Mouse (Mus musculus) frontal cortex, adult 2 months (tissue): Measurements from ENCODE around the gene Lgals2. TPM values are rescaled to one million over a fixed set of nuclear protein-coding genes. Genes with fewer than 3 reads are reported as not detected.

Experiments used
- DNase-seq, 2 experiments: peaks; one replicate each; pipeline ENCODE4 v3.0.0; 2022; ENCODE audit warnings: low spot score in 1 of 2; ENCODE audit errors: extremely low spot score in 1 of 2
- polyA plus RNA-seq: library from polyadenylated mRNA; depleted of rRNA; stranded (reverse); fragments of >200 nt; gene quantifications from 2 replicates; pipeline ENCODE4 v1.2.3, GENCODE M21; 2012

Lgals2 gene
- polyA plus RNA-seq, 1 experiment = 0.74 TPM

DNA sequence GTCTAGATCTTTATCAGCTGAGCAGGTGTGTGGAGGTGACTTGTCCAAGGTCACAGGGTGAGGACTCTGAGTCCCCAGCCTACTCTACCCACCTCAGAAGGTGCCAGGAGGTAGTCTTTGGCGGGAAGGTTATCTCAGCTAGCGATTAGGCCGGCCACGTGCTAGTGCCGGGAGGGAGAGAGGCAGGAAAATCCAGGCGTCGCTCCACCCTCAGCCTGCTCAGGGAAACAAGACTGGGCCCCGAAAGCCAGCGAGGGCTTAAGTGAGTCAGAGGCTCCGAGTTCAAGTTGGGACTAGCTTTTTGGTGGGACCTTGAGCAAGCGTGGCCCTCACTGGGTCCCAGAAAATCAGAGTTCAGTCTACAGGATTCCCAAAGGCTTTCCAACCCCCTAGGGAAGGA, 10.0 kb downstream of the Lgals2 start:
- no peak for DNase-seq

DNA sequence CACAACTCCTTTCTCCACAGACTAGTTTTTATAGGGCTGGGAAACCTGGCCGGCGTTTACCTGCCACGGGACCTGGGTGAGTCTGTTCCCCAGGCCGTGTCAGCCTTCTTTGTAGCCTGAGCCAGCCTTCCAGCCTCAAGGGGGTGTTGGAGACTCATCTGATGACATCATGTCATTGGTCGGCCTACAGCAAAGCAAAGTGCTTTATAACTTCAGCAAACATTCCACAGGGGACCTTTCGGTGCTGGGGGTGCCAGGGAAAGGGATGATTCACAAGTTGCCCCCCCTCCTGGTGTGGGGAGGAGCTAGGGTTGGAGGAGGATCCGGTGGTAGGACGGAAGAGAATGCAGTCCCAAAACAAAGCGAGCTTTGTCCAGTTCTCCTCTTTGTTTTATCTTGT, 10.5 kb downstream of the Lgals2 start:
- DNase-seq = no peak

DNA sequence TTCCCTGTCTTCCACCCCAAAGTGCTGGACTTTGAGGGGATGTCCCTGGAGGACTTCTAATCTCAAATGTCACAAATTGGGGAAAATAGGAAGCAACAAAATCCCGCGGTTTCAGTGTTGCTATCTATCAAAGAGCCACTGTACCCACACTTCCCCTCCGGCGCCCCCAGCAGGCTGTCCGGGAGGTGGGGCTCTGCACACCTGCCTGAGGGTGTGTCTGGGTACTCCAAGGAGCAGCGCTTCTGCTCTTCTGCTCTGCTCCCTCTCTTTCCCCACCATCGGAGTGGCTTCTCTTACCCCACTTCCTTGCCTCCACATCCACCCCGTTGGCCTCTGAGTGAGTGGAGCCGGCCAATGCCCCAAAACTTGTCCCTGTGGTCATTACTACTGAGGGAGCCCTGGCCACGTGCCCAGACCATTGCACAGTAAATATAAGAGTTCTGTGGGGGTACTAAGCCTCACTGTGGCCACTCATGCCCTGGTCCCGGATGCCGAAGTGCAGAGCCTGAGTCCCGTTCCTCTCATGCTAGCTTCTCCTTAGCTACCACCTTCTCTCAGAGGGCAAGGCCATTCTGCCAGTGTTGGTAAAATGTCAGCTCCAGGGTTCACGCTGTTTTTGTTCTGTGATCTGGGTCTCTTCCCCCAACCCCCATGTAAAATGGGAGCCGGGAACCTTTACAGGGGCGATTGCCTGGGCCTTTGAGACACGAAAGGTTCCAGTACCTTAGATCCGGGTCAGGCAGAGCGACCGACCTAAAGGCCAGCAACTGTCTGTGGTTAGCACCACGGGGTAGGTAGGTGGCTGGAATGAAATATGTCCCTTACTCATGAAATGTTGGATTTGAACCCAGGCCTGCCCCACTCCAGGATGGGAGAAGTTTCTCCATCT, 11.5 kb downstream of the Lgals2 start:
- no peak for DNase-seq

DNA sequence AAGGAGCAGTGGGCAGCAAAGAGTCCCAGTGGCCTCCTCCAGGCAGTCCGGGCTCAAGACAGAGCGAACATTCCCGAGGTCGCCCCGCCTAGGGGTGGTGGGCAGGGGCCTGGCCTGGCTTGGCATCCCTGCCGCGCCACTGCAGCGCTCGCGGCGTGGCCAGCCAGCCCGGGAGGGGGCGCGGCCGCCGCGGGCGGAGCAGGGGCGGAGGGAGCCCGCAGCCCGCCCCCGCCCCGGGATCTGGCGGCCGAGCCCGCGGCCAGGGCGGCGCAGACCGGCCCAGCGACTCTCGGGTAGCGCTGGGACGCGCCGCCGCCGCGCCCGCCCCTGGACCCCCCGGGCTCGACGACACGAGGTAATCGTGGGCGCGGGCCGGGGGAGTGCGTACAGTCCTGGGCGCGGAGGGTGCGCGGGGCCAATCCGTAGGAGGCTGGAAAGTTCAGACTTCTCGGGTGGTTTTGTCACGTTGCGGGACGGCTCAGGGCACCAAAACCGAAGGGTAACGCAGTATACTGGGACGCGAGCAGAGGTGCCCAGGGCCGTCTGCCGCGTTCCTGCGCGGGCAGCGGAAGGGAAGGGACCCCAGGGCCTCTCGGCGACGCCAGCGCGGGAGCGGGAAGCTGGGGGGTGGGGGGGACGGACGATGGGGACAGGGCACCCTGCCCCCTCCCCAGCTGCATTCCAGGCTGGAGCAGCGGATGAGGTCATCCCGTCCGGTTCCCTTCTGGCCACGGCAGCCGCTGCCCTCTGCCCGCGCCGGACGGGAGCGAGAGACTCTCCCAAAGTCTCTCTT, 12.8 kb downstream of the Lgals2 start, which contains the start of gene Cdc42ep1:
Gene Cdc42ep1 (plus strand): TSS at position 254 of the 793 bp plus-strand sequence.
- no peak for DNase-seq

DNA sequence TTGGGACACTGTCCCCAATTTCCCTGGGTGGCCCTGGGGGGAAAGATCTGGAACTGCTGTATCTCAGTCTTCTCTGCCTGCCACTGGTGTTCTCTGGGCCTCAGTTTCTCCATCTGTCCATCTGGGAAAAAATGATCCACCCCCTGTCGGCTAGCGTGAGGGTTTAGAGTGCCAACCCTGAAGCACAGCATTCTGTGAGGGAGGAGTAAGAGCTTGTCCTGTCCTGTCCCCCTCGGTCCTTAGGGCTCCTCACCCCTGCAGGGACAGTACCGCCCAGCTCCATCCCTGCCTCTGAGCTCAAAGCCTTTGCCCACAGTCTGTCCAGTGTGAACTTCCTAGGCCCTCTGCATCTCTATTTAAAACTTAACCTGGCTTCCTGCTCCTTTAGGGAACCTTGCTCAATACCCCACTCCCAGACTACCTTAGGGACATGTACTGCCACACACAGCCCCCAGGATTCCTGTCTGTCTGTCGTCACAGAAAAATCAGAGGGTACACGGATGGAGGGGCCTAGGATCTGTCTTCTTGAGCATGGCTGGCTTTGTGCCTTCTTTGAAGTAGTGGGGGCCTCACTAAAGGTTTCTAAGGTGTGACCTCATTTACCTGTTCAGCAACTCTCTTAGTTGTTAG, 14.1 kb downstream of the Lgals2 start:
- DNase-seq = no peak

DNA sequence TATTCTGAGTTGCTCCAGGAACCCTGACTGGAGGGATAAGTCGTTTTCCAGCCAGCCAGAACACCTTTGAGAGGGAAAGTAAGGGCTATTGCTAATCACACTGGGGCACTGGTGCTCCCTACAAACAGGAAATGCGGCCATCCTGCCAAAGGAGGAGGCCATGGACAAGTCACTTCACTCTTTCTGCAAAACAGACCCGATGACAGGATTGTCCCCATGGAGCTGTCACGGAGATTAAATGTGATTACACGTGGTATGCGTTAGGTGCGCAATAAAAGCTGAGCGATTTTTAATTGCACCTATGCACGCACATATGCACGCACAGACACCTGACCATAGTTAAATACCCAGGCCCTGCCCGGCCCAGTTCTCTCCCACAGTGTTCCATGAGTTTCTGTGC, 14.6 kb downstream of the Lgals2 start:
- DNase-seq = no peak

DNA sequence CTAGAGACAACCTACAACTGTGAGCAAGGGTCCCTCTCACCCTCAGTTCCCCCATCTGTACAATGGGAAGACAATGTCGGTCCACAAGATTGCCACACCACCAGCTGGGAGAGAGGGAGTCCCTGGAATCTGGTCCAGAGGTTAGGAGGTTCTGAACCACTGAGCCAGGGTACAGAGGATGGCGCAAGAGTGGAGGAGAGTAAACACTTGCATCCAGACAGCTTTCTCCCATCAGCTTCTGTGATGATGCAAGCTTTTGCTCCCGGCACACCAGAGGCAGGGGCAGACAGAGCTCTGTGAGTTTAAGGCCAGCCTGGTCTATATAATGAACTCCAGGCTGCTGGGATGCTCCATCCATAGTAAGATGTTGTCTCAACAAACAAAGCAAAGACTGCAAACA, 15.1 kb downstream of the Lgals2 start:
- DNase-seq = no peak

DNA sequence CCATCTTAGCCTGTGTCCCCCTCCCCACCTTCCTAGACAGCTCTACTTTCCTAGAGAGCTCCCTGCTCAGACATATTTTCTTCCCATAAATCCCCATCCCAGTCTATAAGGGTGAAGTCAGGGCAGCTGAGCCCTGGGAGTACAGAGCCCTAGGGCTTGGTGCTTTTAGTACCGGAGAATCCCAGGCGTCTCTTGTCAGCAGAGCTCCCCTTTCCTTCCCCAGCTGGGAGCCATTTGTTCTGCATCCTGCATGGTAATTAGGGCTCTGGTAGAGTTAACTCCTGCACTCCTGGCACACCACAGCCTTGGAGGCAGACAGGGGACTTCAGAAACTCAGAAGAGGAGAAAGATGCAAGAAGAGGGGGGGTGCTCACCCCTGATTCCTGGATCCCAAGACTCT, 15.6 kb downstream of the Lgals2 start:
- DNase-seq = no peak

DNA sequence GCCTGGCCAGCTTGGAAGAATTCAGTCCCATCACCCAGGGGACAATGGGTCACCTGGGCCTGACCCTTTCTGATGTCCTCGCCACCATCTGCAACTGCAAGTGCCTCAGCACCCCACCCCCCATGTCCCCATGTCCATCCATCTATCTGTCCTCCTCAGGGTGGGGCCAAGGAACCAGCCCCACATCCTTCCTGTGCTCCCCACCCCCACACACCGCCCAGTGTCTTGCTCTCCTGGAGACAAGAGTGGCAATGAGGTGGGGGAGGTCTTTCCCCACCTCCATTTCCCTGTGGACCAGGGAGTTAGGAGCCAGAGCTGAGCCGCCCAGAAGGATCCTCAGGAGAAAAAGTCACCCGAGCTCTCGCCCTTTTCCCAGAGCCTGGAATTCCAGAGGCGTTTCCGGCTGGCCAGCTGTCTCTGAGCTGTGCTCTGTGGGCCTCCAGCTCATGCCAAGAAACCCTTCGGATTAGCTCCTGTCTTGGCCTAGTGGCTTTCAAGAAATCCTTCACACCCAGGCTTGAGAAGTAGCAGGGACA, 19.2 kb downstream of the Lgals2 start:
- DNase-seq = no peak

DNA sequence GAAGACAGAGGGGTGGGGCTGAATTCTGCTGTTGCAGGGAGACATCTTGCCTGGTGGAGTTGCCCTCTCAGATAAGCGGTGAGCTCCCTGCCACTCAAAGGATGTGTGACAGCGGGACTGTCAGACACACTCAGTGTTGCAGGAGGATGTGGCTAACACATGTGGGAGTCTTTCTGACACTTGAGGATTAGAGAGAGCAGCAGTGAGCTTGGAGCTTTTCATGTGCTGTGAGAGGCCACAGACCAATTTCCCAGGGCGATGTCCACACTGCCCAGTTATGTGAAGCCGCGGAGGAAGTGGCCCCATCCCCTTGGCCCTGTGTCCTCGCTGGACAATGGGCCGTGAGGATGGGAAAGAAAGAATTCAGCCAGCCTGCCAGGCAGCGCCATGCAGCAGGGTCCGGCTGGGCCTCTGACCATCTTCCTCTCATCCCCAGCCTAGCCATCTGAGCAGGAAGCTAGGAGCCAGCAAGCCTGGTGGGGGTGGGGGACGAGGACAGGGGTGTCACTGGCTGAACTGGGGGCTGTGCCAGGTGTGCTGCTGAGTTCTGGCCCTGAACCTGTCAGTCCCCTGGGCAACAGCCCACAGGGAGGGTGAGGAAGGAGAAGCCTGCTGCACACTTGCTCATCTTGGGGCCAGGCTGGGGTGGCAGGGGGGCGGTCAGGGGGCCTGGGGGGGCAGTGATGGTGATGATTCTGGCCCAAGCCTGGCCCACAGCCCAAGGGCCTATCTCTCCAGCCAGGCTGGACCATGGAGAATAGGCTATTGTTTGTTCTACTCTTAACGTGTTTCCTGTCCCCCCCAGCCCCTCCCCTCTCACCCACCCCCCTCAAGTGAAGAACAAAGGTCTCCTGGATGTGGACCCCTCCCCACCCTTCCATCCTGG, 19.9 kb downstream of the Lgals2 start:
- no peak for DNase-seq

DNA sequence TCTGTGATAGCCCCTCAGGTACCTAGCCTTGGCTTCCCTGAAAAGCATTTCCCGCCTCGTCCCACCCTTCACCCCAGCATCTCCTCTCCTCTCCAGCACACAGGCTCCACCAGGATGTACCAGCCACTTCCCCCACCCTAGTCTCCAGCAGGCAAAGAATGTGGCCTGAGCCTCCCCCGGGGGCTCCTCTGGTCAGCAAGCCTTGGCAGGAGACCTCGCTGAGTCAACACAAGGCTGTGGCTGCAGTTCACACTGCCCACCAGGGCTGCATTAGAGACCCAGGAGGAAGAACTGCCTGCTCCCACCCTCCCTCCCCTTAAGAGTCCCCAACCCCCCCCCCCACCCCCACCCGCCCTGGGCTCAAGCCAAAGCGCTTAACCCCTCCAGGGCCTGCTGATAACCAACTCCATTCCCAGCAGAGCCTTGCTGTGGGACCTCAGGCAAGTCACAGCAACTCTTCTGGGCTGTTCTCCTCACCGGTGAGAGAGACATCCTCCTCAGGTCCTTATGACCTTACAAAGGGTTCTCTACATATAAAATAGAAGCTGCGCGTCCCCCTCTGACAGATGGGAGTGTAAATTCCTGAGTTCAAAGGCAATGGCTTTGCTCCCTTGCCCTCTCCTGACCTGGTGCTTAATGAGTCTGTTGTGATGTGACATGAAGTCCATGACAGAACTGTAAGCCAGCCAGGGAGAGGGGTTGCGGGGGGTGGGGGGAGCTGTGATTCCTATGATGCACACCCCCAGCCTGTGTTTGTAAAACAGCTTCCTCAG, 20.9 kb downstream of the Lgals2 start:
- DNase-seq = no peak

DNA sequence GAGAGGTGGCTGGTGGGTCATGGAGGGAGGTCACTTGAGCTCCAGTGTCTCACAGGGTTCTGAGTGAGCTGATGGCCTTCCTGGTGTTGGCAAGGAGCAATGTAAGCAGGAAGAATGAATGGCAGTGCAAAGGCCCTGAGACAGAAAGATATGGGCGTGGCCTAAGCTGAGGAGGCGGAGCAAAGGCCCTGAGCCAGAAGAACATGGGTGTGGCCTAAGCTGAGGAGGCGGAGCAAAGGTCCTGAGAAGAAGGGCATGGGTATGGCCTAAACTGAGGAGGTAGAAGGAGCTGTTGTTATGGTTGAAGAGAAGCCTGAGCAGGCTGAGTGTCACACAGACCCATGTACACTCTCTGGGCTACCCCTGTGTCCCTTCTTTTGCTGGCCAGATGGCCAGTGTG, 21.7 kb downstream of the Lgals2 start:
- no peak for DNase-seq

DNA sequence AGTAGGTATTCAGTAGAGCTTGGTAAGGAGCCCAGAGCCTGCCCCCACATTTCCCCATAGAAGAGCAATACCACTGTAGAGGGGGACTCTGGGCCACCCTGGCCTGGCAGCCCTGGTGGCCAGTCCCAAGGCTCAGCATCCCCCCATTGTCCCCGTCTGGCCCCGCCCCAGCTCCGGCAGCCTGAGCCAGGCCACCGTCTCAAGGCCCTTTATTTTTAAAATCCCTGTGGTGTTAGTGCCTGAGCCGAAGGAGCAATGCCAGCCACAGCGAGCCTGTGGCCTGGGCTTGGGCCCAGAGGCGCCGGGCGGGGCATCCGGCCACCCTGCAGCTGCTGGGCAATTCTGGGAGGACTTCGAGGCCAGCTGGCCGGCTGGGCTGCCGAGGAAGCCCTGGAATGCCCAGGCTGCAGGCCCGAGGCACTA, 22.6 kb downstream of the Lgals2 start:
- peak; percentile 60 to 74 for DNase-seq

DNA sequence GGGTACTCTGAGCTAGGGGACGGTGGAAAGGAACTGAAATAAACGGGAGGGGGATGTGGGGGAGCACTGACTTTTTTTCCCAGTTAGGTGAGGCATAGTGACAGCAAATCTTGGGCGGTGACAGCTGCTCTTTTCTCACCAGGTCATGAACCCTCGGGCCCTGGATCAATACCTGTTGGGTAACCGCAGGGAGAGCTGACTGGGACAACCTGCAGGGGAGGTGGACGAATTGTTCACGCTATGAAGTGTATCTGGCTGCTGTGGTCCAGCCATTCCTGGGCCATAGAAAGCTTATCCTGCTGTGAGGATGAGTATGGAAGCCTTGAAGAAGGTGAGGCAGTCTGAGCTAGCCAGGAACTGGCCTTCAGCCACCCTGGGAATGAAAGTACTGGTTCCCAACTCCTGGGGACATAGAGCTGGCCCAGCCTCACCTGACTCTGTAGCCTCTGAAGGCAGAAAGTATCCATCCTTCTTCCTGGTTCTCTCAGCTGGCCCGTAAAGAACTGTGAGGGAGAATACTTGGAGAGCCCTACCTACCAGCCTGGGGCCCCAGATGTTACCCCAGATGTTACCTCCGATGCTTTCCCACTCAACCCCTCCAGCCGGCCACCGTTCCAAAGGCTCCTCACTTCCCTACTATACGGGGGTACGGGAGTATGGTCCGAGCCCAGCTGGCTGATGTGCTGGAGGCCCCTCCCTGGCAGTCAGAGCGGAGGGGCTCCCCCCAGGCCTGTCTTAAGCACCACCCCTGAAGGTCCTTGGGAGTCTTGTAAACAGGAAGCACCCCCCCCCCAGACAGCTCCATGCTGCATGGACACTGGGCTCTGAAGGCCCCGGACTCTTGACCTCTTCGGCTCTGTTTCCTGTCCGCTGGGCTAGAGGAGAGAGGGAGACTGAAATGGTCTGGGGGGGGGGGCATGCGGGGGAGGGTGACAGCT, 23.3 kb downstream of the Lgals2 start:
- no peak for DNase-seq

DNA sequence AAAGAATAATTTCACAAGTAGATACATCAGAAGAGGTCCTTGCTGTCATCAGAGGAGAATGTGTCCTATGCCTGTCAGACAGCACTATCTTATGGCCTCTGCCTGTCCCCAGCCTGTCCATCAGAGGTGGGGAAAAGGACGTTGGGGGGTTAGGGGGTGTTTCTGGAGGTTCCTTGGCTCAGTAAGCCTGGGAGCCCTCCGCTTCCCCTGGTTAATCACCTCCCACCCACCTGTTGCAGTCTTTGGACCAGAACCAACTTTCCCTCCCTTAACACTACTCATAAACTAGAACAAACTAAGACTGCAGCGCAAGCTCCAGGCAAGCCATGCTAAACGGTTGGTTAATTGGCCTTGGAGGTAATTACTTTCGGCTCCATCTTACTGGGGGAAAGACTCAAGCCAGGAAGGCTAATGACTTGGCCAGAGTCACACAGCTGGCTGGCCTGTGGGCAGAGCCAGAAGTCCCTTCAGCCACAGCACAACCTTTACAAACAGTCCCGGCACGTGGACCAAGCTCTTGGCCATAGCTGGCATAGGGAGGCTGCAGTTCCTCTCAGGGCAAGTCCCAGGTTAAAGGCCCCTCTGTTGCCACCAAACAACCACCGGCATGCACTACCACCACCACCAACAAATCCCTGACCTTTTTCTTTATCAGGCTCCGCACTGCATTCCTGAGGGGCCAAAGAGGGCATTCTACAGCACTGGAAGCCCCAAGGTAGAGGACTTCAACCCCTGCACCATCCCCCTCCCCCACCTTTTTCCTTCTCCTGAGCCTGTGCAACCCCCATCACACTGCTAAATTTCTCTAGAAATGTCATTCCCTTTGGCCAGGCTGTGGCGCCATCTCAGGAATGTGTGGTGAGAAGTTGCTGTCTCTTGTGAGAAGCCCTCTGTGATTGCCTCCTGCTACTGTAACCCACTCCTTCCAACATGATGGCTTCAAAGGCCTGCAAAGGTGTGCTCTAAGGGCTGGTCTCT, 24.3 kb downstream of the Lgals2 start:
- DNase-seq = no peak

DNA sequence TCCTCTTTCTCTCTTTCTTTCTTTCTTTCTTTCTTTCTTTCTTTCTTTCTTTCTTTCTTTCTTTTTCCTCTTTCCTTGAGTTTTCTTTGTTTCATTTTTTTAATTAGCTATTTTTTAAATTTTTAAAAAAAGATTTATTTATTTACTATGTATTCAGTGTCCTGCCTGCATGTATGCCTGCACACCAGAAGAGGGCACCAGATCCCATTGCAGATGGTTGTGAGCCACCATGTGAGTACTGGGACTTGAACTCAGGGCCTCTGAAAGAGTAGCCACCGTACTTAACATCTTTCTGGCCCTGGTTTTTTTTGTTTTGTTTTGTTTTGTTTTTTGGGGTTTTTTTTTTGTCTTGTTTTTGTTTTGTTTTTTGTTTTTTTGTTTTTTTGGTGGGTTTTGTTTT, 25.7 kb downstream of the Lgals2 start:
- no peak for DNase-seq

DNA sequence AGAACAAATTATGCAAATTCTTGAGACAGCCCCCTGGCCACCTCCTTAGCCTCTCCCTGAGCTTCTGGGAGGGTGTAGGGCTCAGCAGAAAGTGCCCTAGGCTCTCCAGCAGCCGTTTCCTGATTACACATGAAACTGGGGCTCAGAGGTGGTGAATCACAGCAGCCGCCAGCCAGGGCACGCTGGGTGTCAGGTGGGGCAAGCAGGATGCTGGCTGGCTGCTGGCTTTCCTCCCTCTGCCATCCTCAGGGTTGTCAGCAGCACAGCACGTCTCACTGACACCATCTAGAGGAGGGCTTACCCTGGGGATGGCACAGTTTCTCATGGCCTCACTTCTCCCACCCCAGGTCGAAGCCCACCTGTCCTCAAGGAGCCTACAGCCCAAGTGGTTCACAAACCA, 27.0 kb downstream of the Lgals2 start:
- no peak for DNase-seq
